Mouse (Mus musculus): ENCODE data around the gene Dhx40.

GRCm38 (mm10) chr11:86819536-86819935 is 12.0 kb upstream of the Dhx40 start:
- TF ChIP-seq CTCF (IDR thresholded peaks at IDR 0.05; ENCODE audit: insufficient read depth, low read length) (no peak), POLR2A (IDR thresholded peaks at IDR 0.05; ENCODE audit: borderline replicate concordance, extremely low read depth, low read depth, low read length) (no peak)
